Mouse (Mus musculus): ENCODE results near the gene Skida1.

GRCm38 (mm10) chr2:18095804-18096203 lies 47.0 kb upstream of the Skida1 start:
- TF ChIP-seq CTCF (IDR thresholded peaks at IDR 0.05; ENCODE audit: extremely low read depth, insufficient read depth, low read length): no peak
- no peak for TF ChIP-seq POLR2A (IDR thresholded peaks at IDR 0.05; ENCODE audit: extremely low read depth, insufficient read depth, low read length)
